ENCODE assay signal across 16 mouse cellular contexts in the genomic region with DNA sequence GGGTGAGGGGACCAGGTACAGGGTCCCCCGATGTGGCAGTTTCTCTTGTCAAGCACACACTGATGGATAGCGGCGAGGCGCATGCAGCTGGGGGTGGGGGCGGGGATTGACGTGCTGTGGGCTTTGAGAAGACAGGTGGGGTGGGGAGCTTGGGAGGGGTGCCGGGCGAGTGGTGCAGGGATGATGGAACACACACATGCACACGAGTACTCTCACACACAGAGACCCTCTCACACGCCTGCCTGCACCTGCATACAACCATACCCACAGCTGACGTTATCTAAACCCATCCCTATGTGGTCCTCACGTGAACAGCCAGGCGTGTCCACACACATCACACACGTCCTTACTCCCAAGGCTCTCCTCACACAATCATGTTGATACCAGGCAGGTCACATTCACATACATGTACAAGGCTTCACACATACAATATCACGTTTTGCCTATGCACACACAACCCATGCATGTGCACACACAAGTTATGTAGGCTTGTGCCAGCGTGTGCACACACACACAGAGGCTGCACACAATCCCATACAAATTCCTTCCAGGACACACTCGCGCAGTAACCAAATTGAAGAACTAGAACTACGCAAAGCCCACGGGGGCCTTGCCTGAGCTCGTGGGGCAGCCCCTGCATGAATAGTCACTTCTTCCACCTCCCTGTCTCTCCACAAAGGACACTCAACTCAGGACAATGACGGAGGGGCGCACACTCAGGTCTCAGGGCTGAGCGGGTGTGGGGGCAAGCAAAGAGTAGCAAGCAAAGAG. TPM values are rescaled to one million over a fixed set of nuclear protein-coding genes. Genes with fewer than 3 reads are reported as not detected.
DNase-seq lines count a peak whose midpoint lies in the region; ATAC-seq and TF ChIP-seq lines count a peak whose summit lies in the region.
"Had no signal": no experiment of that assay in that cellular context is flagged by ENCODE, and none has a peak within 500 bp of the region (broad histone marks: within the 10 kb centered on the region; RNA-seq: fewer than 3 reads in every experiment).

No protein-coding gene starts in this region.

- peaks cover 23% of the 10 kb centered on the region for H3K4me1 ChIP-seq in cerebellum, adult 2 months (ENCODE audit: control insufficient read depth, insufficient read depth, low read length)
- peaks cover 24% of the 10 kb centered on the region for H3K4me1 ChIP-seq in midbrain, embryonic 13.5 days (replicated peaks)
- H3K4me1 ChIP-seq in midbrain, postnatal 0 days (ENCODE audit: insufficient read depth, low read length) = 0 out of 2 replicates have a peak, but pooled peaks cover 7% of the 10 kb centered on the region
- 0 out of 2 replicates have a peak, but pooled peaks cover 4% of the 10 kb centered on the region for H3K4me1 ChIP-seq in hindbrain, postnatal 0 days (ENCODE audit: insufficient read depth, low read length)

- no peak; the same call in 1 of the 2 replicates for TF ChIP-seq CTCF in cerebellum, adult 2 months (IDR thresholded peaks at IDR 0.05; ENCODE audit: borderline replicate concordance, insufficient read depth, low read depth, low read length)
- TF ChIP-seq CTCF in midbrain, postnatal 0 days (IDR thresholded peaks at IDR 0.05) = no peak
- TF ChIP-seq CTCF in hindbrain, postnatal 0 days (IDR thresholded peaks at IDR 0.05; ENCODE audit: low read depth) = no peak

- TF ChIP-seq POLR2A in cerebellum, adult 2 months (IDR thresholded peaks at IDR 0.05; ENCODE audit: borderline replicate concordance, insufficient read depth, low read length) = no peak

- no peaks in the 10 kb centered on the region for H3K27me3 ChIP-seq in cerebellum, adult 2 months (ENCODE audit: control insufficient read depth, insufficient read depth, low read length)
- H3K27me3 ChIP-seq in midbrain, embryonic 13.5 days = no peaks in the 10 kb centered on the region
- no peaks in the 10 kb centered on the region for H3K27me3 ChIP-seq in midbrain, postnatal 0 days (ENCODE audit: insufficient read depth, low read length)
- H3K27me3 ChIP-seq in hindbrain, postnatal 0 days (ENCODE audit: insufficient read depth, low read length) = no peaks in the 10 kb centered on the region

- no peak overlapping the region for H3K4me3 ChIP-seq in cerebellum, adult 2 months (replicated peaks; ENCODE audit: insufficient read depth, low read depth, low read length)
- no peak overlapping the region for H3K4me3 ChIP-seq in midbrain, embryonic 13.5 days (replicated peaks)
- no peak overlapping the region for H3K4me3 ChIP-seq in midbrain, postnatal 0 days (ENCODE audit: low read depth, low read length)
- no peak overlapping the region for H3K4me3 ChIP-seq in hindbrain, postnatal 0 days (ENCODE audit: low read length)
- H3K4me3 ChIP-seq: left cerebral cortex, adult 2 months had no signal

- peak; percentile 41 for DNase-seq in cerebellum, adult 9-11 months
- no peak for DNase-seq in cerebellum, adult 2 months
- DNase-seq in midbrain, postnatal 0 days (ENCODE audit: low spot score) = no peak
- DNase-seq in hindbrain, postnatal 0 days (ENCODE audit: low spot score) = no peak
- DNase-seq in thymus, postnatal 4 days = peak; percentile 56
- no peak for DNase-seq in right cerebral cortex, postnatal 10 days (ENCODE audit: low spot score in 2 of 2)
- DNase-seq: adrenal gland, postnatal 25 days; cerebellum, adult 11 months; kidney, adult 11 months; lung, adult 2 months; right cerebral cortex, postnatal 25 days had no signal

- H3K4me2 ChIP-seq in midbrain, embryonic 13.5 days (replicated peaks) = no peak overlapping the region
- H3K4me2 ChIP-seq in midbrain, postnatal 0 days (ENCODE audit: low read depth, low read length, poor library complexity, severe bottlenecking) = no peak overlapping the region
- no peak overlapping the region for H3K4me2 ChIP-seq in hindbrain, postnatal 0 days (ENCODE audit: low read depth, low read length)

- no peaks in the 10 kb centered on the region for H3K9me3 ChIP-seq in midbrain, embryonic 13.5 days
- H3K9me3 ChIP-seq in midbrain, postnatal 0 days (ENCODE audit: low read length) = no peaks in the 10 kb centered on the region
- no peaks in the 10 kb centered on the region for H3K9me3 ChIP-seq in hindbrain, postnatal 0 days (ENCODE audit: low read length)

- peaks cover 7% of the 10 kb centered on the region for H3K36me3 ChIP-seq in midbrain, embryonic 13.5 days
- H3K36me3 ChIP-seq in midbrain, postnatal 0 days (ENCODE audit: insufficient read depth, low read length) = peaks cover 2% of the 10 kb centered on the region; the same call in 1 of the 2 replicates
- no peaks in the 10 kb centered on the region for H3K36me3 ChIP-seq in hindbrain, postnatal 0 days (ENCODE audit: insufficient read depth, low read length)

- peak; percentile 64 for ATAC-seq in midbrain, embryonic 13.5 days
- ATAC-seq in midbrain, postnatal 0 days (ENCODE audit: low FRiP score) = no peak
- ATAC-seq in hindbrain, postnatal 0 days = peak; percentile 52
- ATAC-seq in megakaryocyte-erythroid progenitor cell, adult 5-6 weeks (replicated peaks; ENCODE audit: low FRiP score, low TSS enrichment, poor library complexity, severe bottlenecking) = no peak

- no peak overlapping the region for H3K9ac ChIP-seq in midbrain, embryonic 13.5 days (replicated peaks)
- H3K9ac ChIP-seq in midbrain, postnatal 0 days (replicated peaks; ENCODE audit: low read length, poor library complexity, severe bottlenecking) = no peak overlapping the region
- no peak overlapping the region for H3K9ac ChIP-seq in hindbrain, postnatal 0 days (replicated peaks; ENCODE audit: low read length)

- H3K27ac ChIP-seq in cerebellum, adult 2 months (ENCODE audit: insufficient read depth, low read length) = no peak overlapping the region
- 0 out of 2 replicates have a peak overlapping the region, but pooled peaks have one; percentile 2 for H3K27ac ChIP-seq in midbrain, embryonic 13.5 days
- H3K27ac ChIP-seq in midbrain, postnatal 0 days (ENCODE audit: low read depth, low read length) = no peak overlapping the region
- no peak overlapping the region; the same call in 1 of the 2 replicates for H3K27ac ChIP-seq in hindbrain, postnatal 0 days
- H3K27ac ChIP-seq: left cerebral cortex, adult 2 months had no signal

- WGBS in cerebellum, adult 2 months = 43% methylated on average over 24 of the region's 24 CpGs
- 57% methylated on average over 24 of the region's 24 CpGs for WGBS in midbrain, embryonic 13.5 days
- 57% methylated on average over 24 of the region's 24 CpGs for WGBS in midbrain, postnatal 0 days
- 42% methylated on average over 24 of the region's 24 CpGs for whole genome bisulfite sequencing in hindbrain, postnatal 0 days

RNA-seq across cellular contexts. Expression of a gene that starts 9.8 kb away (rescaled TPM):
- not detected in 2 replicates for polyA plus RNA-seq in cerebellum, adult 2 months (2012; rRNA removed)
- 0.88 and 1.2 TPM in 2 replicates for polyA plus RNA-seq in midbrain, embryonic 13.5 days (2015; fragmentation: Nextera tagmentation; extraction: Ambion mirVana)
- 0.28 TPM in 1 of 2 replicates, not detected in the other for total RNA-seq in midbrain, postnatal 0 days (2014; rRNA removed)
- polyA plus RNA-seq in midbrain, postnatal 0 days (2015; fragmentation: Nextera tagmentation; extraction: Ambion mirVana) = 0.34 and 0.91 TPM in 2 replicates
- 0.43 TPM in 1 of 2 replicates, not detected in the other for total RNA-seq in hindbrain, postnatal 0 days (2014; rRNA removed)
- 0.48 and 1.1 TPM in 2 replicates for polyA plus RNA-seq in hindbrain, postnatal 0 days (2015; fragmentation: Nextera tagmentation; extraction: Ambion mirVana)
- not detected in 2 replicates for total RNA-seq in megakaryocyte-erythroid progenitor cell, adult 5-6 weeks (2014; fragmentation: Nextera tagmentation)
- total RNA-seq in megakaryocyte-erythroid progenitor cell, adult 5-6 weeks (2017) = not detected in 2 replicates
- total RNA-seq: adrenal gland, postnatal 25 days; gastrocnemius, postnatal 4 days; heart, postnatal 25 days; left cerebral cortex, adult 2 months had no signal

Comparison
In these comparisons a context has a peak if more than half of its experiments do, and no peak if none do; other contexts are left out.
1. DNase-seq: peak in cerebellum, adult 9-11 months (single experiment) and thymus, postnatal 4 days (single experiment); none in cerebellum, adult 2 months (0 of 2), midbrain, postnatal 0 days (single experiment), hindbrain, postnatal 0 days (single experiment) and right cerebral cortex, postnatal 10 days (0 of 2).
2. ATAC-seq: peak in midbrain, embryonic 13.5 days (single experiment) and hindbrain, postnatal 0 days (single experiment); none in midbrain, postnatal 0 days (single experiment) and megakaryocyte-erythroid progenitor cell, adult 5-6 weeks (single experiment).